Mouse (Mus musculus) brain, embryonic 14.5 days (tissue): ENCODE measurements around the gene Il17re.

Experiments used
- CTCF ChIP-seq: fragments of 200-500 bp; IDR thresholded peaks from 2 replicates; pipeline ENCODE4 v1.5.1; 2012; ENCODE audit warnings: inconsistent platforms, mild to moderate bottlenecking, moderate library complexity, borderline replicate concordance; ENCODE audit not compliant: insufficient read depth, insufficient read length; ENCODE audit errors: extremely low read depth
- POLR2A ChIP-seq: fragments of 200-500 bp; IDR thresholded peaks from 2 replicates; pipeline ENCODE4 v1.6.1; 2012; ENCODE audit warnings: mild to moderate bottlenecking, inconsistent platforms, borderline replicate concordance; ENCODE audit not compliant: poor library complexity, insufficient read depth, insufficient read length, severe bottlenecking; ENCODE audit errors: extremely low read depth

GRCm38 (mm10) chr6:113507130-113507529 is 48.8 kb downstream of the Il17re start:
- no peak for TF ChIP-seq POLR2A
- no peak for TF ChIP-seq CTCF
